Mouse (Mus musculus) midbrain, embryonic 15.5 days (tissue): ENCODE results near the gene Zfp53. TPM values are rescaled to one million over a fixed set of nuclear protein-coding genes. Genes with fewer than 3 reads are reported as not detected.

Source experiments
- ATAC-seq: fragments of 200-750 bp; cut with Nextera tagmentation; replicated peaks from 2 replicates; pipeline ENCODE4 v1.8.0; 2017; ENCODE audit warnings: moderate TSS enrichment
- H3K27ac ChIP-seq: fragments of 300-500 bp; sonication (generic); 2 replicates; pipeline ENCODE4 v1.5.1; 2015; ENCODE audit warnings: mild to moderate bottlenecking, inconsistent platforms
- H3K27me3 ChIP-seq: fragments of 300-500 bp; sonication (generic); replicated peaks from 2 replicates; pipeline ENCODE4 v1.6.1; 2015; ENCODE audit warnings: inconsistent platforms
- H3K36me3 ChIP-seq: fragments of 300-500 bp; sonication (generic); replicated peaks from 2 replicates; pipeline ENCODE4 v1.6.1; 2015; ENCODE audit warnings: inconsistent platforms
- H3K4me1 ChIP-seq: fragments of 300-500 bp; sonication (generic); 2 replicates; pipeline ENCODE4 v1.6.1; 2015; ENCODE audit warnings: inconsistent platforms
- H3K4me2 ChIP-seq: fragments of 300-500 bp; sonication (generic); 2 replicates; pipeline ENCODE4 v1.6.1; 2015; ENCODE audit warnings: inconsistent platforms, mild to moderate bottlenecking, moderate library complexity
- H3K4me3 ChIP-seq: fragments of 300-500 bp; sonication (generic); 2 replicates; pipeline ENCODE4 v1.5.1; 2015; ENCODE audit warnings: mild to moderate bottlenecking, inconsistent platforms
- H3K9ac ChIP-seq: fragments of 300-500 bp; sonication (generic); 2 replicates; pipeline ENCODE4 v1.6.1; 2015; ENCODE audit warnings: mild to moderate bottlenecking, inconsistent platforms
- H3K9me3 ChIP-seq: fragments of 300-500 bp; sonication (generic); 2 replicates; pipeline ENCODE4 v1.6.1; 2016; ENCODE audit warnings: inconsistent platforms
- WGBS: fragments of 180-500 bp; shearing (Covaris S2); methylation state at CpG from one replicate; pipeline ENCODE4 v1.1.7; 2015; ENCODE audit warnings: mixed read lengths; 5-methylcytosine and 5-hydroxymethylcytosine counted together
- polyA plus RNA-seq: library from polyadenylated mRNA; unstranded; fragments of >200 nt; fragmentation: Nextera tagmentation; extraction: Ambion mirVana; gene quantifications from 2 replicates; pipeline ENCODE4 v1.2.1, GENCODE M21; 2015

Zfp53 gene
- polyA plus RNA-seq, 1 experiment from 2014 or later = 11.1 TPM

- Histone ChIP-seq H3K36me3 (no peaks in the 10 kb centered on the region), H3K27ac (0 out of 2 replicates have a peak overlapping the region, but pooled peaks have one; percentile 83), H3K9ac (peak overlapping the region; percentile 83), H3K4me3 (peak overlapping the region; percentile 95), H3K9me3 (no peaks in the 10 kb centered on the region), H3K4me1 (peaks cover 9% of the 10 kb centered on the region), H3K4me2 (peak overlapping the region; percentile 79), H3K27me3 (no peaks in the 10 kb centered on the region)
- peak; percentile 28 for ATAC-seq
- WGBS = 18% methylated on average over 8 of the region's 8 CpGs
Measured at GRCm38 (mm10) chr17:21489500-21490001, 753 bp downstream of the Zfp53 start.

- Histone ChIP-seq H3K9ac (no peak overlapping the region), H3K4me1 (no peaks in the 10 kb centered on the region), H3K27me3 (no peaks in the 10 kb centered on the region), H3K9me3 (no peaks in the 10 kb centered on the region), H3K27ac (no peak overlapping the region), H3K4me3 (no peak overlapping the region), H3K4me2 (no peak overlapping the region), H3K36me3 (no peaks in the 10 kb centered on the region)
- no peak for ATAC-seq
- WGBS = 81% methylated on average over 1 of the region's 1 CpGs
Measured at GRCm38 (mm10) chr17:21501365-21501764, 12.6 kb downstream of the Zfp53 start.

- no peaks in the 10 kb centered on the region for H3K4me1 ChIP-seq
- no peak overlapping the region for H3K9ac ChIP-seq
- H3K36me3 ChIP-seq = peaks cover 5% of the 10 kb centered on the region; the same call in 1 of the 2 replicates
- no peaks in the 10 kb centered on the region for H3K9me3 ChIP-seq
- 97% methylated on average over 1 of the region's 1 CpGs for WGBS
- no peak overlapping the region for H3K4me3 ChIP-seq
- no peak for ATAC-seq
- no peaks in the 10 kb centered on the region for H3K27me3 ChIP-seq
- H3K4me2 ChIP-seq = no peak overlapping the region
- H3K27ac ChIP-seq = no peak overlapping the region
Measured at GRCm38 (mm10) chr17:21504524-21504923, 15.7 kb downstream of the Zfp53 start.

GRCm38 (mm10) chr17:21506258-21506657, 17.5 kb downstream of the Zfp53 start:
- H3K27ac ChIP-seq = no peak overlapping the region
- H3K9me3 ChIP-seq = no peaks in the 10 kb centered on the region
- no peak overlapping the region for H3K4me3 ChIP-seq
- ATAC-seq = no peak
- WGBS = 100% methylated on average over 3 of the region's 3 CpGs
- no peaks in the 10 kb centered on the region for H3K4me1 ChIP-seq
- H3K4me2 ChIP-seq = no peak overlapping the region
- H3K27me3 ChIP-seq = no peaks in the 10 kb centered on the region
- H3K36me3 ChIP-seq = peaks cover 7% of the 10 kb centered on the region; the same call in 1 of the 2 replicates
- no peak overlapping the region for H3K9ac ChIP-seq

GRCm38 (mm10) chr17:21509756-21510155, 21.0 kb downstream of the Zfp53 start:
- Histone ChIP-seq H3K4me3 (no peak overlapping the region), H3K27ac (no peak overlapping the region), H3K36me3 (peaks cover 7% of the 10 kb centered on the region; the same call in 1 of the 2 replicates), H3K4me1 (no peaks in the 10 kb centered on the region), H3K9ac (no peak overlapping the region), H3K9me3 (no peaks in the 10 kb centered on the region), H3K27me3 (no peaks in the 10 kb centered on the region), H3K4me2 (no peak overlapping the region)
- no peak for ATAC-seq

GRCm38 (mm10) chr17:21515403-21516105, 26.8 kb downstream of the Zfp53 start:
- Histone ChIP-seq H3K9ac (no peak overlapping the region; the same call in 1 of the 2 replicates), H3K27ac (peak overlapping the region; percentile 76), H3K9me3 (no peaks in the 10 kb centered on the region), H3K27me3 (no peaks in the 10 kb centered on the region), H3K36me3 (no peaks in the 10 kb centered on the region), H3K4me3 (peak overlapping the region; percentile 53), H3K4me1 (peaks cover 15% of the 10 kb centered on the region), H3K4me2 (peak overlapping the region; percentile 81)
- WGBS = 2% methylated on average over 8 of the region's 8 CpGs
- peak; percentile 65 for ATAC-seq

- no peaks in the 10 kb centered on the region for H3K36me3 ChIP-seq
- peak overlapping the region; percentile 81 for H3K4me2 ChIP-seq
- peak overlapping the region; percentile 50 for H3K9ac ChIP-seq
- peak overlapping the region; percentile 53 for H3K4me3 ChIP-seq
- H3K9me3 ChIP-seq = no peaks in the 10 kb centered on the region
- H3K4me1 ChIP-seq = peaks cover 15% of the 10 kb centered on the region
- peak; percentile 90 for ATAC-seq
- WGBS = under 1% methylated on average over 37 of the region's 37 CpGs
- peak overlapping the region; percentile 76 for H3K27ac ChIP-seq
- no peaks in the 10 kb centered on the region for H3K27me3 ChIP-seq
Measured at GRCm38 (mm10) chr17:21516201-21517129, 27.7 kb downstream of the Zfp53 start.

- 35% methylated on average over 4 of the region's 4 CpGs for WGBS
- H3K4me3 ChIP-seq = peak overlapping the region; percentile 53
- ATAC-seq = peak; percentile 27
- H3K27me3 ChIP-seq = no peaks in the 10 kb centered on the region
- peak overlapping the region; percentile 81 for H3K4me2 ChIP-seq
- peak overlapping the region; percentile 76 for H3K27ac ChIP-seq
- H3K4me1 ChIP-seq = peaks cover 15% of the 10 kb centered on the region
- peak overlapping the region; percentile 50 for H3K9ac ChIP-seq
- H3K36me3 ChIP-seq = no peaks in the 10 kb centered on the region
- no peaks in the 10 kb centered on the region for H3K9me3 ChIP-seq
Measured at GRCm38 (mm10) chr17:21517130-21517671, 28.4 kb downstream of the Zfp53 start.

- no peak for ATAC-seq
- Histone ChIP-seq H3K27me3 (no peaks in the 10 kb centered on the region), H3K4me3 (no peak overlapping the region), H3K36me3 (no peaks in the 10 kb centered on the region), H3K27ac (no peak overlapping the region), H3K9me3 (no peaks in the 10 kb centered on the region), H3K4me1 (peaks cover 5% of the 10 kb centered on the region), H3K4me2 (no peak overlapping the region), H3K9ac (no peak overlapping the region)
Measured at GRCm38 (mm10) chr17:21526270-21526669, 37.5 kb downstream of the Zfp53 start.

GRCm38 (mm10) chr17:21530645-21531330, 42.0 kb downstream of the Zfp53 start:
- Histone ChIP-seq H3K36me3 (no peaks in the 10 kb centered on the region), H3K4me3 (no peak overlapping the region), H3K4me1 (peaks cover 28% of the 10 kb centered on the region), H3K27ac (no peak overlapping the region), H3K9ac (no peak overlapping the region), H3K4me2 (0 out of 2 replicates have a peak overlapping the region, but pooled peaks have one; percentile 76), H3K9me3 (no peaks in the 10 kb centered on the region), H3K27me3 (no peaks in the 10 kb centered on the region)
- no peak for ATAC-seq
- 68% methylated on average over 5 of the region's 5 CpGs for WGBS

GRCm38 (mm10) chr17:21531621-21532020, 42.8 kb downstream of the Zfp53 start:
- Histone ChIP-seq H3K4me1 (peaks cover 28% of the 10 kb centered on the region), H3K27me3 (no peaks in the 10 kb centered on the region), H3K4me2 (peak overlapping the region; percentile 76), H3K9ac (peak overlapping the region; percentile 91), H3K4me3 (peak overlapping the region; percentile 91), H3K36me3 (no peaks in the 10 kb centered on the region), H3K9me3 (no peaks in the 10 kb centered on the region), H3K27ac (peak overlapping the region; percentile 94)
- WGBS = 66% methylated on average over 5 of the region's 5 CpGs
- ATAC-seq = peak; percentile 0; the same call in 1 of the 2 replicates
